Mouse (Mus musculus) forebrain, embryonic 11.5 days (tissue): ENCODE measurements around the gene Cyb561. TPM values are rescaled to one million over a fixed set of nuclear protein-coding genes. Genes with fewer than 3 reads are reported as not detected.

Source experiments
- ATAC-seq: fragments of 200-750 bp; cut with Nextera tagmentation; replicated peaks from 2 replicates; pipeline ENCODE4 v1.8.0; 2017; ENCODE audit warnings: moderate TSS enrichment; ENCODE audit not compliant: low FRiP score
- DNase-seq: peaks from one replicate; pipeline ENCODE4 v3.0.0-alpha.2; 2017; ENCODE audit warnings: low spot score
- H3K27ac ChIP-seq: fragments of 300-500 bp; sonication (generic); 2 replicates; pipeline ENCODE4 v1.5.1; 2014; ENCODE audit warnings: low read depth, low read length
- H3K27me3 ChIP-seq: fragments of 300-500 bp; sonication (generic); 2 replicates; pipeline ENCODE4 v1.6.1; 2014; ENCODE audit warnings: mild to moderate bottlenecking, low read length, mixed read lengths; ENCODE audit not compliant: control insufficient read depth, insufficient read depth
- H3K36me3 ChIP-seq: fragments of 300-500 bp; sonication (generic); 2 replicates; pipeline ENCODE4 v1.6.1; 2014; ENCODE audit warnings: mild to moderate bottlenecking, low read length, moderate library complexity, mixed read lengths; ENCODE audit not compliant: control insufficient read depth, insufficient read depth
- H3K4me1 ChIP-seq: fragments of 300-500 bp; sonication (generic); replicated peaks from 2 replicates; pipeline ENCODE4 v1.6.1; 2014; ENCODE audit warnings: low read length, mixed read lengths; ENCODE audit not compliant: control insufficient read depth, insufficient read depth
- H3K4me2 ChIP-seq: fragments of 300-500 bp; sonication (generic); 2 replicates; pipeline ENCODE4 v1.6.1; 2014; ENCODE audit warnings: low read depth, mild to moderate bottlenecking, low read length, moderate library complexity, mixed read lengths; ENCODE audit not compliant: severe bottlenecking
- H3K4me3 ChIP-seq: fragments of 300-500 bp; sonication (generic); 2 replicates; pipeline ENCODE4 v1.5.1; 2014; ENCODE audit warnings: low read depth, low read length
- H3K9ac ChIP-seq: fragments of 300-500 bp; sonication (generic); 2 replicates; pipeline ENCODE4 v1.6.1; 2014; ENCODE audit warnings: low read length
- H3K9me3 ChIP-seq: fragments of 300-500 bp; sonication (generic); 2 replicates; pipeline ENCODE4 v1.6.1; 2016; ENCODE audit warnings: low read length, mixed read lengths; ENCODE audit not compliant: control insufficient read depth
- WGBS: fragments of 180-500 bp; shearing (Covaris S2); extraction: QIAGEN DNeasy Blood & Tissue Kit; methylation state at CpG from one replicate; pipeline ENCODE4 v1.1.7; 2014; 5-methylcytosine and 5-hydroxymethylcytosine counted together
- polyA plus RNA-seq: library from polyadenylated mRNA; unstranded; fragments of >200 nt; fragmentation: Nextera tagmentation; extraction: Ambion mirVana; gene quantifications from 2 replicates; pipeline ENCODE4 v1.2.1, GENCODE M21; 2014

The Cyb561 gene
- 11.5 and 13.7 TPM in 2 replicates for polyA plus RNA-seq

DNA sequence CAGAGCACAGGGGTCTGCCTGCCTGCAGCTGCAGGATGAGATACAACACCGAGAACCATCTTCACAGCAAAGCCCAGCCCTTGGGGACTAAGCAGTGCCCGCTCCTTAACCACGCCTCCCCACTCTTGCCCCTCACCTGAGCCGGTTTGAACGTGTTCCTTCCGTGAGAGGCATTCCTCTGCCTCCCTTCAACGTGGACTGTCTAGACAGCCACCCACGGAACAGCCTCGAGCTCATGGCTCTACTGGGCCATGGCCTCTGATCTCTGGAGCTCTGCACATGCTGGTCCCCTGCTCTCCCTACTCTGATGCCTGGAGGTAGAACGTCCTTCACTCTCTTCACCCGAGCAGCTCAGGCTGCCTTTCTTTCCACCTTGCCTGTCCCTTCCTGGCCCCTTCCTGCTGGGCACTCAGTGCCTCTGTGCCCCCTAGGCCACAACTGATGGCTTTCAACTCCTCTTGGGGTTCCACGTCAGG, at the start of gene Cyb561:
Gene Cyb561 (minus strand): TSS at position 426 of the 476 bp plus-strand sequence.
- no peak for DNase-seq
- H3K4me2 ChIP-seq = no peak within 1 kb of the TSS
- no peak within 1 kb of the TSS for H3K9ac ChIP-seq
- no peak within 1 kb of the TSS for H3K27ac ChIP-seq
- WGBS = 84% methylated on average over 12 of the region's 12 CpGs
- no peak within 1 kb of the TSS for H3K4me3 ChIP-seq
- H3K36me3 ChIP-seq = no peaks in the 10 kb centered on the region
- ATAC-seq = no peak
- no peaks in the 10 kb centered on the region for H3K9me3 ChIP-seq
- H3K4me1 ChIP-seq = no peaks in the 10 kb centered on the region
- H3K27me3 ChIP-seq = no peaks in the 10 kb centered on the region

DNA sequence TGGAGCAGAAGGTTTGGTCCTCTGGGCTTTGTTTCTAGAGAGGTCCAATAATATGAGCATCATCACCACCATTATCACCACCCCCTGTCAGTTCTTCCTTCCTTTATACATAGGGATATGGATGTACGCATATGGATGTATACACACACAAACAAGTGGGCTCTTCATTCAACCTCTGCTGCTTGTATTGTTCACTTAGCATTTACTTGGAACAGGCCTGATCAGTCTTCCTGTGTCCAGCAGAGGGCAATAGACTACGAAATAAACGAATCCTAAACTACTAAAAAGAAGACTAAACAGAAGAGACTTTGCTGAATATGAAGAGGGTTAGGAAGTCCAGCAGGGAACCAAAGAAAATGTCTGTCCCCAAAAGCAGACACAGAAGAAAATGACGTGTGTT, 48.6 kb upstream of the Cyb561 start:
- H3K4me2 ChIP-seq = no peak overlapping the region
- H3K9ac ChIP-seq = no peak overlapping the region
- no peaks in the 10 kb centered on the region for H3K9me3 ChIP-seq
- no peaks in the 10 kb centered on the region for H3K27me3 ChIP-seq
- no peak overlapping the region for H3K27ac ChIP-seq
- no peaks in the 10 kb centered on the region for H3K4me1 ChIP-seq
- no peak for DNase-seq
- ATAC-seq = no peak
- no peak overlapping the region for H3K4me3 ChIP-seq
- WGBS = 52% methylated on average over 4 of the region's 4 CpGs
- no peaks in the 10 kb centered on the region for H3K36me3 ChIP-seq

DNA sequence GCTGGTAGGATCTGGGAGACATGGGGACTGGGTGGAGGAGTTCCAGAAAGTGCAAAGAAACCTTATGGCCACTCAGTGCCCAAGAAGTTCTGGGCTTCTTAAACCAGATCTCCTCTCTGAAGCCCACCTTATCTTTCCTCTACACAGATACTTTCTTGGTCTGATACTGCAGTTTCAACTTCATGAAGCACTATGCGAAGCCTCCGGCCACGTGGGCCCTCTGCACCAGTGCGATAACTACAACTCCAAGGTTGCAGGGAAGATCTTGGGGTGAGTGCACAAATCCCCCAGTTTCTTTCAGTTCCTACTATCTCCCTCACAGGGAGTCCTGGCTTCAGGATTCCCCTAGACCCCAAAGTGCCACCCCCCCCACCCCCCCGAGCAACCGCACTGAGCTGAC, 46.9 kb upstream of the Cyb561 start:
- WGBS = 91% methylated on average over 6 of the region's 6 CpGs
- DNase-seq = no peak
- Histone ChIP-seq H3K9me3 (no peaks in the 10 kb centered on the region), H3K9ac (no peak overlapping the region), H3K27ac (no peak overlapping the region), H3K27me3 (no peaks in the 10 kb centered on the region), H3K4me3 (no peak overlapping the region), H3K4me1 (no peaks in the 10 kb centered on the region), H3K36me3 (no peaks in the 10 kb centered on the region), H3K4me2 (no peak overlapping the region)
- ATAC-seq = no peak

DNA sequence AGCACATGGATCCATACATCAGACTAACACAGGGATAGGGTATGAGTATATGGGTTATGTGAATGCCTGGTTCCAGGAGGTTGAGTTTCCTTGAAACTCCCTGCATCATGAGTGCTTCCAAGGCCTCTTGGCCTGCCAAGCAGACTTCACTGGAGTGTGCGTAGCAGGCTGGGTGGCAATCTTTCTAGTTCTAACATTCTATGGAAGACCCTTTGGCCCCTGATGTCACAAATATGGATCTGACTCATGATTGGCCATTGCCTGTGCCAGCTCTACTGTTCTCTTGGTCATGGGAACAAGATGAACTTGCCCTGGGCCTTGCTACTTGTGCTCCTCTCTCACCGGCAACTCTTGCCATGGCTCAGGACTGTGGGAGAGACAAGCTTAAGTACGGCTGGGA, 41.2 kb upstream of the Cyb561 start, which contains the start of gene Ace3:
Gene Ace3 (plus strand): TSS at position 301 of the 400 bp plus-strand sequence.
- no peaks in the 10 kb centered on the region for H3K9me3 ChIP-seq
- WGBS = 99% methylated on average over 3 of the region's 3 CpGs
- no peak within 1 kb of the TSS for H3K27ac ChIP-seq
- no peaks in the 10 kb centered on the region for H3K36me3 ChIP-seq
- no peaks in the 10 kb centered on the region for H3K27me3 ChIP-seq
- ATAC-seq = no peak
- no peak within 1 kb of the TSS for H3K4me2 ChIP-seq
- no peaks in the 10 kb centered on the region for H3K4me1 ChIP-seq
- H3K9ac ChIP-seq = no peak within 1 kb of the TSS
- no peak for DNase-seq
- no peak within 1 kb of the TSS for H3K4me3 ChIP-seq

DNA sequence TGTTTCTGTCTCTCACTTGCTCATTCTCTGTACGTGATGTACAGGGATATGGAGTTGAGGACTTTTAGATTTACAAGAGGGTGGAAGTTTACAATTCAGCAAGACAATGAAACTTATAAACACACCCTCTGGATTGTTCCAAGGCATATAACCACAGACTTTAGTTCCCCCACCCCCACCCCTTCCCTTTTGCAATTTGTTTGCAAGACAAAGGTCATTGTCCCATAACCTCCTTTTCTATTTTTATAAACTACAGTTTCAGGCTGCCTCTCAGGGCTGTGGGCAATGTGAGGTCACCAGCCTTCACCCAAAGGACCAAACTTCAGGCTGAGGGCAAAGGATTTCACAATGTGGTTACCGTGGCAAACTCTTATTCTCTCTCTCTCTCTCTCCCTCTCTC, 37.1 kb upstream of the Cyb561 start:
- Histone ChIP-seq H3K9me3 (no peaks in the 10 kb centered on the region), H3K4me2 (no peak overlapping the region), H3K9ac (no peak overlapping the region), H3K4me1 (no peaks in the 10 kb centered on the region), H3K36me3 (no peaks in the 10 kb centered on the region), H3K4me3 (no peak overlapping the region), H3K27ac (no peak overlapping the region), H3K27me3 (no peaks in the 10 kb centered on the region)
- 55% methylated on average over 2 of the region's 2 CpGs for WGBS
- no peak for DNase-seq
- ATAC-seq = no peak

DNA sequence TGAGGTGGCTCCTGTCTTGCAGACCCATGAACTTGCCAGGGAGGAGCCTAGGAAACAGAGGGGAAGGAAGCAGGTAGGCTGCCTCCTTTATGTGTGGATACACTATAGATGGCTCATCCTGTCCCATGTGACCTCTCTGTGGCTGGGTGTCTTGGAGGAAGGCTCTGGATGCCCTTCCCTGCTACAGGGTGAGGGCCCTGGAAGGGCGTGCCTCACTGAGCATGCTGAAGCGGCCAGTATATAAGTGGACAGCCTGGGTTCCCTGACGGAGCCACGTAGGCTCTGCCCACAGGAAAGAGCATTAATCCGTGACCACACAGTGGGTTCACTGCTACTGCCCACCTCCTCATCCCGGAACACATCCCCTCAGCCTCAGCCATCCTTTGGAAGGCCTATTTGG, 36.3 kb upstream of the Cyb561 start:
- 83% methylated on average over 6 of the region's 6 CpGs for WGBS
- Histone ChIP-seq H3K9ac (no peak overlapping the region), H3K27ac (no peak overlapping the region), H3K9me3 (no peaks in the 10 kb centered on the region), H3K4me2 (no peak overlapping the region), H3K36me3 (no peaks in the 10 kb centered on the region), H3K27me3 (no peaks in the 10 kb centered on the region), H3K4me1 (no peaks in the 10 kb centered on the region), H3K4me3 (no peak overlapping the region)
- DNase-seq (no peak), ATAC-seq (no peak)

DNA sequence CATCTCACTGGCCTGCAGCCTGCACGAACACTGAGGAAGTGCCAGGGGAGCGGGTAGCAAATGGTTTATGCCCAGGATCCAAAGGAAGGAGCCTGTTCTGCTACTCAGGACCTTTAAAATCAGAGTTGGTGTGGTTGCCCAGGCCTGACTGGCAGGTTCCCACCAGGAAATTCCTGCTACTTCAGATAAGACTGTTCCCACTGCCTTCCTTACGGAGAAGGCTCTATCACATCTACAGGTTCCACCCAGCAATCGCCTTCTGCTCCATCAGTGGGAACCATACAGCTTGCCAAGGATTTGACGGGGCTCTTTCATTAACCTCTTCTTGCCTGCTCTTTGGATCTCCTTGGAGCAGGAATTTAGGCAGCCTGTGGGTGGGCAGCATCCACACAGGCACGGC, 34.3 kb upstream of the Cyb561 start:
- 79% methylated on average over 6 of the region's 6 CpGs for WGBS
- no peak for ATAC-seq
- no peaks in the 10 kb centered on the region for H3K9me3 ChIP-seq

DNA sequence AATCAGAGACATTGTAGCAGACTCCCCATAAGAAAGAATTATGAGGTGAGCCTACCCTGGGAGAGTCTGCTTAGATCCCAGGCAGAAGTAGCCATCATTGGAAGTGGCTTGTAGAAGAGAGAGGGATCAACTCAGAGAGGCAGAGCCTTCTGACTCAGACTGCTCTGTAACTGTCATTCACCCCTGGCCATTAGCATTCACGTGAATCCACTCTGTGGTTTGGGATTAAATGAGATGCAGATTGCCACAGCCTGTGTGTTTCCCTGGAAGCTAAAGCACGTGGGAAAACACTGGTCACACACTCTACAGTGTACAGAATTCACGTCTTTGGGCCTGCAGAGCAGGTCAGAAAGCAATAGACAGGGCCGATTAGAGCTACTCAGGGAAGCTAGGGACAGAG, 31.3 kb upstream of the Cyb561 start:
- ATAC-seq = no peak
- H3K9ac ChIP-seq = no peak overlapping the region
- H3K4me1 ChIP-seq = no peaks in the 10 kb centered on the region
- H3K4me3 ChIP-seq = no peak overlapping the region
- no peaks in the 10 kb centered on the region for H3K36me3 ChIP-seq
- 74% methylated on average over 4 of the region's 4 CpGs for WGBS
- no peaks in the 10 kb centered on the region for H3K27me3 ChIP-seq
- DNase-seq = no peak
- H3K4me2 ChIP-seq = no peak overlapping the region
- H3K27ac ChIP-seq = no peak overlapping the region
- no peaks in the 10 kb centered on the region for H3K9me3 ChIP-seq

More for the DNA sequence above, 34.3 kb upstream of the Cyb561 start:
- H3K9ac ChIP-seq = no peak overlapping the region
- H3K4me3 ChIP-seq = no peak overlapping the region
- DNase-seq = no peak
- no peaks in the 10 kb centered on the region for H3K36me3 ChIP-seq
- no peaks in the 10 kb centered on the region for H3K27me3 ChIP-seq
- H3K4me1 ChIP-seq = no peaks in the 10 kb centered on the region
- H3K27ac ChIP-seq = no peak overlapping the region
- H3K4me2 ChIP-seq = no peak overlapping the region

DNA sequence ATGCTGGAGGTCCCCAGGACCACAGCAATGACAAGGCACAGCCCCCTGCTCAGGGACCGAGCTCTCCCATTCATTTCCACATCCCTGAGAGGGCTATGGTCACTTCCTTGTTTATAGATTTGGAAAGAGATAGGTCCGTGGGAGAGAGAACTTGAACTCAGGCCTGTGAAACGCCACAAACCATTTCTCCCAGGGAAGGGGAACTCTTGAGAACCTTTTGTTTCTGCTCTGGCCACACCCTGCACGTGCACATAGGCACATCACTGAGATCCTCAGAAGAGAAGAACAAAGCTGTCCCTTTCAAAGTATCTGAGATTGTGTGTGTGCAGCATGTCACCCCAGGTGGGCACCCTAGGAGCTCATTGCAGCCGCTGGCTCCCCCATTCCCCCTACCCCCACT, 25.5 kb upstream of the Cyb561 start:
- WGBS = 73% methylated on average over 5 of the region's 5 CpGs
- Histone ChIP-seq H3K9ac (no peak overlapping the region), H3K4me2 (no peak overlapping the region), H3K27ac (no peak overlapping the region), H3K4me3 (no peak overlapping the region), H3K4me1 (no peaks in the 10 kb centered on the region), H3K9me3 (no peaks in the 10 kb centered on the region), H3K36me3 (no peaks in the 10 kb centered on the region), H3K27me3 (no peaks in the 10 kb centered on the region)
- ATAC-seq (no peak), DNase-seq (no peak)
